Mouse (Mus musculus): ENCODE measurements around the gene Macrod1. TPM values are rescaled to one million over a fixed set of nuclear protein-coding genes. Genes with fewer than 3 reads are reported as not detected.

Gene Macrod1
- polyA plus RNA-seq, 1 experiment: 7.6 TPM

- Histone ChIP-seq H3K9me3 (replicated peaks; ENCODE audit: control insufficient read depth, insufficient read depth, low read length, poor library complexity, severe bottlenecking) (no peaks in the 10 kb centered on the region), H3K27me3 (ENCODE audit: control insufficient read depth, insufficient read depth, low read length, poor library complexity, severe bottlenecking) (no peaks in the 10 kb centered on the region), H3K4me3 (ENCODE audit: low read depth, low read length) (no peak overlapping the region), H3K36me3 (ENCODE audit: control insufficient read depth, insufficient read depth, low read length, poor library complexity, severe bottlenecking) (peaks cover 40% of the 10 kb centered on the region), H3K4me1 (ENCODE audit: control insufficient read depth, insufficient read depth, low read length) (peaks cover 4% of the 10 kb centered on the region), H3K9ac (ENCODE audit: low read depth, poor library complexity, severe bottlenecking) (no peak overlapping the region), H3K27ac (ENCODE audit: insufficient read depth, low read length) (no peak overlapping the region)
- TF ChIP-seq POLR2A (IDR thresholded peaks at IDR 0.05; ENCODE audit: insufficient read depth, low read length) (no peak), EP300 (IDR thresholded peaks at IDR 0.05; ENCODE audit: insufficient read depth, low read depth, low read length) (no peak)
Observed at GRCm38 (mm10) chr19:7199089-7199488, 142.5 kb downstream of the Macrod1 start.

- Histone ChIP-seq H3K9me3 (replicated peaks; ENCODE audit: control insufficient read depth, insufficient read depth, low read length, poor library complexity, severe bottlenecking) (no peaks in the 10 kb centered on the region), H3K4me3 (ENCODE audit: low read depth, low read length) (no peak overlapping the region), H3K27me3 (ENCODE audit: control insufficient read depth, insufficient read depth, low read length, poor library complexity, severe bottlenecking) (no peaks in the 10 kb centered on the region), H3K9ac (ENCODE audit: low read depth, poor library complexity, severe bottlenecking) (no peak overlapping the region), H3K27ac (ENCODE audit: insufficient read depth, low read length) (no peak overlapping the region), H3K4me1 (ENCODE audit: control insufficient read depth, insufficient read depth, low read length) (peaks cover 4% of the 10 kb centered on the region), H3K36me3 (ENCODE audit: control insufficient read depth, insufficient read depth, low read length, poor library complexity, severe bottlenecking) (peaks cover 43% of the 10 kb centered on the region)
- TF ChIP-seq CTCF (IDR thresholded peaks at IDR 0.05; ENCODE audit: low read depth, low read length) (no peak), POLR2A (IDR thresholded peaks at IDR 0.05; ENCODE audit: insufficient read depth, low read length) (no peak), EP300 (IDR thresholded peaks at IDR 0.05; ENCODE audit: insufficient read depth, low read depth, low read length) (no peak)
Observed at GRCm38 (mm10) chr19:7200427-7200826, 143.8 kb downstream of the Macrod1 start.

GRCm38 (mm10) chr19:7204898-7205297, 148.3 kb downstream of the Macrod1 start:
- peak overlapping the region; percentile 97 for H3K4me3 ChIP-seq (ENCODE audit: low read depth, low read length)
- peak overlapping the region; percentile 73 for H3K9ac ChIP-seq (ENCODE audit: low read depth, poor library complexity, severe bottlenecking)
- TF ChIP-seq POLR2A (IDR thresholded peaks at IDR 0.05; ENCODE audit: insufficient read depth, low read length) (no peak), CTCF (IDR thresholded peaks at IDR 0.05; ENCODE audit: low read depth, low read length) (no peak), EP300 (IDR thresholded peaks at IDR 0.05; ENCODE audit: insufficient read depth, low read depth, low read length) (no peak)
- H3K9me3 ChIP-seq (replicated peaks; ENCODE audit: control insufficient read depth, insufficient read depth, low read length, poor library complexity, severe bottlenecking): no peaks in the 10 kb centered on the region
- no peaks in the 10 kb centered on the region for H3K27me3 ChIP-seq (ENCODE audit: control insufficient read depth, insufficient read depth, low read length, poor library complexity, severe bottlenecking)
- H3K4me1 ChIP-seq (ENCODE audit: control insufficient read depth, insufficient read depth, low read length): no peaks in the 10 kb centered on the region
- peak overlapping the region; percentile 60; the same call in 1 of the 2 replicates for H3K27ac ChIP-seq (ENCODE audit: insufficient read depth, low read length)
- peaks cover 34% of the 10 kb centered on the region for H3K36me3 ChIP-seq (ENCODE audit: control insufficient read depth, insufficient read depth, low read length, poor library complexity, severe bottlenecking)

- H3K9ac ChIP-seq (ENCODE audit: low read depth, poor library complexity, severe bottlenecking): peak overlapping the region; percentile 73
- peak overlapping the region; percentile 60 for H3K27ac ChIP-seq (ENCODE audit: insufficient read depth, low read length)
- peaks cover 30% of the 10 kb centered on the region for H3K36me3 ChIP-seq (ENCODE audit: control insufficient read depth, insufficient read depth, low read length, poor library complexity, severe bottlenecking)
- peak overlapping the region; percentile 97 for H3K4me3 ChIP-seq (ENCODE audit: low read depth, low read length)
- no peaks in the 10 kb centered on the region for H3K4me1 ChIP-seq (ENCODE audit: control insufficient read depth, insufficient read depth, low read length)
- no peaks in the 10 kb centered on the region for H3K9me3 ChIP-seq (replicated peaks; ENCODE audit: control insufficient read depth, insufficient read depth, low read length, poor library complexity, severe bottlenecking)
- H3K27me3 ChIP-seq (ENCODE audit: control insufficient read depth, insufficient read depth, low read length, poor library complexity, severe bottlenecking): no peaks in the 10 kb centered on the region
- no peak for TF ChIP-seq EP300 (IDR thresholded peaks at IDR 0.05; ENCODE audit: insufficient read depth, low read depth, low read length)
- TF ChIP-seq POLR2A (IDR thresholded peaks at IDR 0.05; ENCODE audit: insufficient read depth, low read length): no peak
- TF ChIP-seq CTCF (IDR thresholded peaks at IDR 0.05; ENCODE audit: low read depth, low read length): no peak
Observed at GRCm38 (mm10) chr19:7205326-7205725, 148.7 kb downstream of the Macrod1 start.

GRCm38 (mm10) chr19:7205753-7206736, 149.4 kb downstream of the Macrod1 start, which contains the start of gene Otub1:
Gene Otub1, minus strand, starts transcription at chr19:7206316.
- no peaks in the 10 kb centered on the region for H3K4me1 ChIP-seq (ENCODE audit: control insufficient read depth, insufficient read depth, low read length)
- H3K27me3 ChIP-seq (ENCODE audit: control insufficient read depth, insufficient read depth, low read length, poor library complexity, severe bottlenecking): no peaks in the 10 kb centered on the region
- H3K4me3 ChIP-seq (ENCODE audit: low read depth, low read length): peak within 1 kb of the TSS; percentile 97
- TF ChIP-seq CTCF (IDR thresholded peaks at IDR 0.05; ENCODE audit: low read depth, low read length) (peak; percentile 2), POLR2A (IDR thresholded peaks at IDR 0.05; ENCODE audit: insufficient read depth, low read length) (peak; percentile 57), EP300 (IDR thresholded peaks at IDR 0.05; ENCODE audit: insufficient read depth, low read depth, low read length) (0 out of 2 replicates have a peak, but pooled peaks have one; percentile 28)
- H3K27ac ChIP-seq (ENCODE audit: insufficient read depth, low read length): peak within 1 kb of the TSS; percentile 85
- H3K9me3 ChIP-seq (replicated peaks; ENCODE audit: control insufficient read depth, insufficient read depth, low read length, poor library complexity, severe bottlenecking): no peaks in the 10 kb centered on the region
- peaks cover 23% of the 10 kb centered on the region for H3K36me3 ChIP-seq (ENCODE audit: control insufficient read depth, insufficient read depth, low read length, poor library complexity, severe bottlenecking)
- peak within 1 kb of the TSS; percentile 73 for H3K9ac ChIP-seq (ENCODE audit: low read depth, poor library complexity, severe bottlenecking)
